Mouse (Mus musculus) liver, postnatal 0 days (tissue): Measurements from ENCODE around the gene Ccdc136. TPM values are rescaled to one million over a fixed set of nuclear protein-coding genes. Genes with fewer than 3 reads are reported as not detected.
A peak's percentile ranks its signal among the peaks of the same experiment; 100 is the strongest.

Experiments used
- ATAC-seq: fragments of 200-750 bp; cut with Nextera tagmentation; 2 replicates; pipeline ENCODE4 v1.8.0; 2017; ENCODE audit warnings: mild to moderate bottlenecking, moderate library complexity
- DNase-seq: peaks from one replicate; pipeline ENCODE4 v3.0.0-alpha.2; 2016
- H3K27ac ChIP-seq: fragments of 300-500 bp; sonication (generic); 2 replicates; pipeline ENCODE4 v1.5.1; 2014; ENCODE audit warnings: antibody characterized with exemption, moderate library complexity, mild to moderate bottlenecking, low read depth
- H3K27me3 ChIP-seq: fragments of 300-500 bp; sonication (generic); 2 replicates; pipeline ENCODE4 v1.6.1; 2014; ENCODE audit warnings: low read length, control low read depth, mixed read lengths; ENCODE audit not compliant: insufficient read depth
- H3K36me3 ChIP-seq: fragments of 300-500 bp; sonication (generic); replicated peaks from 2 replicates; pipeline ENCODE4 v1.6.1; 2014; ENCODE audit warnings: mild to moderate bottlenecking, control low read depth, low read length, moderate library complexity, mixed read lengths; ENCODE audit not compliant: insufficient read depth
- H3K4me1 ChIP-seq: fragments of 300-500 bp; sonication (generic); 2 replicates; pipeline ENCODE4 v1.6.1; 2014; ENCODE audit warnings: antibody characterized with exemption, mild to moderate bottlenecking, control low read depth; ENCODE audit not compliant: insufficient read depth
- H3K4me2 ChIP-seq: fragments of 300-500 bp; sonication (generic); 2 replicates; pipeline ENCODE4 v1.6.1; 2014; ENCODE audit warnings: low read depth, mild to moderate bottlenecking, low read length, moderate library complexity, mixed read lengths
- H3K4me3 ChIP-seq: fragments of 300-500 bp; sonication (generic); 2 replicates; pipeline ENCODE4 v1.5.1; 2014; ENCODE audit warnings: low read depth, low read length
- H3K9ac ChIP-seq: fragments of 300-500 bp; sonication (generic); replicated peaks from 2 replicates; pipeline ENCODE4 v1.6.1; 2014; ENCODE audit warnings: mild to moderate bottlenecking, moderate library complexity
- H3K9me3 ChIP-seq: fragments of 300-500 bp; sonication (generic); 2 replicates; pipeline ENCODE4 v1.6.1; 2016; ENCODE audit warnings: mild to moderate bottlenecking, control low read depth, low read length, mixed read lengths
- CTCF ChIP-seq: sonication (generic); IDR thresholded peaks from 2 replicates; pipeline ENCODE4 v1.5.1; 2016; ENCODE audit warnings: antibody characterized with exemption, low read depth
- EP300 ChIP-seq: IDR thresholded peaks from 2 replicates; pipeline ENCODE4 v1.6.1; 2016; ENCODE audit warnings: antibody characterized with exemption, low read depth, mild to moderate bottlenecking
- WGBS: fragments of 180-500 bp; shearing (Covaris S2); extraction: QIAGEN DNeasy Blood & Tissue Kit; methylation state at CpG from one replicate; pipeline ENCODE4 v1.1.7; 2014; ENCODE audit not compliant: insufficient replicate concordance; 5-methylcytosine and 5-hydroxymethylcytosine counted together
- microRNA-seq: library from miRNA; unstranded; fragments of <30 nt; microRNA quantifications from one replicate; pipeline ENCODE4, GENCODE M21; 2016
- polyA plus RNA-seq: library from polyadenylated mRNA; unstranded; fragments of >200 nt; fragmentation: Nextera tagmentation; extraction: Ambion mirVana; gene quantifications from 2 replicates; pipeline ENCODE4 v1.2.1, GENCODE M21; 2015

Ccdc136 gene
- polyA plus RNA-seq, 1 experiment from 2014 or later: 0.09 TPM

- peaks cover 11% of the 10 kb centered on the region for H3K36me3 ChIP-seq
- ATAC-seq: no peak
- WGBS: 74% methylated on average over 2 of the region's 2 CpGs
- H3K4me3 ChIP-seq: no peak overlapping the region
- H3K27me3 ChIP-seq: no peaks in the 10 kb centered on the region
- no peaks in the 10 kb centered on the region for H3K9me3 ChIP-seq
- TF ChIP-seq CTCF (no peak), EP300 (no peak)
- H3K9ac ChIP-seq: no peak overlapping the region
- H3K4me2 ChIP-seq: peak overlapping the region; percentile 79; the same call in 1 of the 2 replicates
- peaks cover 10% of the 10 kb centered on the region for H3K4me1 ChIP-seq
- no peak for DNase-seq
- no peak overlapping the region for H3K27ac ChIP-seq
Observed at GRCm38 (mm10) chr6:29474736-29475135, 78.6 kb downstream of the Ccdc136 start.

Small RNA genes within 50 kb of the gene (microRNA-seq; reads per million reads assigned to microRNA genes)
- gene Gm26220 (not detected), gene Gm44354 (not detected)

Other genes starting within 250 kb of the Ccdc136 start
- gene Rbm28, start 231.3 kb upstream of the Ccdc136 start, polyA plus RNA-seq: 6.6 and 8.2 TPM in 2 replicates
- not detected in 2 replicates for gene Prrt4, start 216.7 kb upstream of the Ccdc136 start, polyA plus RNA-seq
- gene Impdh1, start 179.9 kb upstream of the Ccdc136 start, polyA plus RNA-seq: 7.3 and 7.7 TPM in 2 replicates
- gene Hilpda, start 123.8 kb upstream of the Ccdc136 start, polyA plus RNA-seq: 24.1 and 29.0 TPM in 2 replicates
- 0.11 and 0.28 TPM in 2 replicates for gene Fam71f2, start 116.7 kb upstream of the Ccdc136 start, polyA plus RNA-seq
- gene Fam71f1, start 77.2 kb upstream of the Ccdc136 start, polyA plus RNA-seq: not detected in 2 replicates
- 55.7 and 63.8 TPM in 2 replicates for gene Calu, start 48.2 kb upstream of the Ccdc136 start, polyA plus RNA-seq
- gene Opn1sw, start 7.8 kb upstream of the Ccdc136 start, polyA plus RNA-seq: 0.06 and 0.12 TPM in 2 replicates
- gene Flnc, start 36.9 kb downstream of the Ccdc136 start, polyA plus RNA-seq: 0.07 and 0.24 TPM in 2 replicates
- 165 and 170 TPM in 2 replicates for gene Atp6v1f, start 71.4 kb downstream of the Ccdc136 start, polyA plus RNA-seq
- not detected in 2 replicates for gene Atp6v1fnb, start 75.1 kb downstream of the Ccdc136 start, polyA plus RNA-seq
- 2.2 and 2.3 TPM in 2 replicates for gene Kcp, start 111.6 kb downstream of the Ccdc136 start, polyA plus RNA-seq
- gene Irf5, start 130.3 kb downstream of the Ccdc136 start, polyA plus RNA-seq: 11.8 and 12.0 TPM in 2 replicates
- 18.2 and 20.4 TPM in 2 replicates for gene Tnpo3, start 213.6 kb downstream of the Ccdc136 start, polyA plus RNA-seq